ENCODE assay signal across 10 mouse cellular contexts in genomic region chr9:122204508-122204907, GRCm38 (mm10).
DNase-seq lines count a peak whose midpoint lies in the region; ATAC-seq lines count a peak whose summit lies in the region.
"Had no signal": no experiment of that assay in that cellular context is flagged by ENCODE, and none has a peak within 500 bp of the region (broad histone marks: within the 10 kb centered on the region; RNA-seq: fewer than 3 reads in every experiment).

No protein-coding gene starts in this region.

- no peaks in the 10 kb centered on the region for H3K4me1 ChIP-seq in forebrain, embryonic 14.5 days (ENCODE audit: control insufficient read depth, insufficient read depth, low read length)
- peaks cover 14% of the 10 kb centered on the region for H3K4me1 ChIP-seq in forebrain, embryonic 10.5 days
- H3K4me1 ChIP-seq in lung, embryonic 16.5 days (replicated peaks; ENCODE audit: control insufficient read depth, insufficient read depth, low read length): peaks cover 10% of the 10 kb centered on the region

- no peak overlapping the region for H3K4me3 ChIP-seq in forebrain, embryonic 14.5 days (ENCODE audit: low read depth, low read length)
- H3K4me3 ChIP-seq in forebrain, embryonic 10.5 days: no peak overlapping the region
- H3K4me3 ChIP-seq in lung, embryonic 16.5 days (ENCODE audit: low read length): no peak overlapping the region

- H3K9ac ChIP-seq in forebrain, embryonic 14.5 days (ENCODE audit: low read length): no peak overlapping the region
- no peak overlapping the region for H3K9ac ChIP-seq in lung, embryonic 16.5 days (ENCODE audit: low read length)

- H3K9me3 ChIP-seq in forebrain, embryonic 14.5 days (replicated peaks; ENCODE audit: control insufficient read depth, low read length): no peaks in the 10 kb centered on the region
- H3K9me3 ChIP-seq in forebrain, embryonic 10.5 days: no peaks in the 10 kb centered on the region
- peaks cover 2% of the 10 kb centered on the region; the same call in 1 of the 2 replicates for H3K9me3 ChIP-seq in lung, embryonic 16.5 days (ENCODE audit: control insufficient read depth, low read length)

- H3K27me3 ChIP-seq in forebrain, embryonic 14.5 days (replicated peaks; ENCODE audit: control insufficient read depth, insufficient read depth, low read length): no peaks in the 10 kb centered on the region
- no peaks in the 10 kb centered on the region for H3K27me3 ChIP-seq in forebrain, embryonic 10.5 days (ENCODE audit: poor library complexity, severe bottlenecking)
- H3K27me3 ChIP-seq in lung, embryonic 16.5 days (ENCODE audit: control insufficient read depth, insufficient read depth, low read depth, low read length): no peaks in the 10 kb centered on the region

- H3K27ac ChIP-seq in forebrain, embryonic 14.5 days (ENCODE audit: low read depth, low read length): no peak overlapping the region
- no peak overlapping the region for H3K27ac ChIP-seq in forebrain, embryonic 10.5 days
- H3K27ac ChIP-seq in lung, embryonic 16.5 days (ENCODE audit: low read length): no peak overlapping the region

- peak; percentile 23 for DNase-seq in forebrain, embryonic 14.5 days (ENCODE audit: low spot score)
- DNase-seq in forebrain, embryonic 10.5 days (ENCODE audit: extremely low spot score, low spot score): no peak
- no peak for DNase-seq in lung, postnatal 14 days
- peak; percentile 71 for DNase-seq in embryo, embryonic 11 days
- peak; percentile 74 for DNase-seq in thymus, postnatal 14 days
- no peak for DNase-seq in ovary, adult 18-20 months (ENCODE audit: low spot score)
- DNase-seq in lung, postnatal 4 days: no peak
- DNase-seq: cerebellum, postnatal 25 days; lung, adult 2 months had no signal

- WGBS in forebrain, embryonic 14.5 days: 76% methylated on average over 7 of the region's 7 CpGs
- WGBS in forebrain, embryonic 10.5 days: 72% methylated on average over 7 of the region's 7 CpGs
- WGBS in lung, embryonic 16.5 days: 73% methylated on average over 7 of the region's 7 CpGs

- peaks cover 4% of the 10 kb centered on the region; the same call in 1 of the 2 replicates for H3K36me3 ChIP-seq in forebrain, embryonic 14.5 days (ENCODE audit: control insufficient read depth, insufficient read depth, low read length)
- no peaks in the 10 kb centered on the region for H3K36me3 ChIP-seq in forebrain, embryonic 10.5 days (replicated peaks)
- H3K36me3 ChIP-seq in lung, embryonic 16.5 days (ENCODE audit: control insufficient read depth, insufficient read depth, low read length): no peaks in the 10 kb centered on the region

- ATAC-seq in forebrain, embryonic 14.5 days: no peak
- 0 out of 2 replicates have a peak, but pooled peaks have one; percentile 9 for ATAC-seq in lung, embryonic 16.5 days (ENCODE audit: low read depth)

- H3K4me2 ChIP-seq in forebrain, embryonic 14.5 days (ENCODE audit: low read length): no peak overlapping the region
- H3K4me2 ChIP-seq in lung, embryonic 16.5 days (ENCODE audit: low read depth, low read length): no peak overlapping the region

Comparison
In these comparisons a context has a peak if more than half of its experiments do, and no peak if none do; other contexts are left out.
1. DNase-seq: peak in forebrain, embryonic 14.5 days (single experiment), embryo, embryonic 11 days (single experiment) and thymus, postnatal 14 days (single experiment); none in forebrain, embryonic 10.5 days (single experiment), lung, postnatal 14 days (single experiment), ovary, adult 18-20 months (single experiment) and lung, postnatal 4 days (0 of 2).